Mouse (Mus musculus) testis, adult 2 months (tissue): ENCODE results near the gene Rapgef2. TPM values are rescaled to one million over a fixed set of nuclear protein-coding genes. Genes with fewer than 3 reads are reported as not detected.

Experiments used
- H3K27ac ChIP-seq: fragments of 200-500 bp; 2 replicates; pipeline ENCODE4 v1.5.1; 2012; ENCODE audit warnings: low read depth, low read length; ENCODE audit not compliant: control insufficient read depth, insufficient read depth
- H3K27me3 ChIP-seq: fragments of 200-500 bp; 2 replicates; pipeline ENCODE4 v1.6.1; 2012; ENCODE audit warnings: mild to moderate bottlenecking, low read length, moderate library complexity; ENCODE audit not compliant: control insufficient read depth, insufficient read depth
- H3K36me3 ChIP-seq: fragments of 200-500 bp; 2 replicates; pipeline ENCODE4 v1.6.1; 2012; ENCODE audit warnings: mild to moderate bottlenecking, low read length; ENCODE audit not compliant: control insufficient read depth, insufficient read depth
- H3K4me1 ChIP-seq: fragments of 200-500 bp; 2 replicates; pipeline ENCODE4 v1.6.1; 2012; ENCODE audit warnings: low read length; ENCODE audit not compliant: control insufficient read depth, insufficient read depth
- H3K4me3 ChIP-seq: fragments of 200-500 bp; 2 replicates; pipeline ENCODE4 v1.5.1; 2012; ENCODE audit warnings: low read depth, mild to moderate bottlenecking, low read length, moderate library complexity, mixed read lengths; ENCODE audit not compliant: control insufficient read depth
- CTCF ChIP-seq: fragments of 200-500 bp; IDR thresholded peaks from 2 replicates; pipeline ENCODE4 v1.5.1; 2012; ENCODE audit warnings: low read depth, mild to moderate bottlenecking, inconsistent platforms, low read length, moderate library complexity; ENCODE audit not compliant: control insufficient read depth, insufficient read depth, insufficient replicate concordance
- POLR2A ChIP-seq: fragments of 200-500 bp; IDR thresholded peaks from 2 replicates; pipeline ENCODE4 v1.6.1; 2012; ENCODE audit warnings: low read depth, mild to moderate bottlenecking, inconsistent platforms, low read length, moderate library complexity; ENCODE audit not compliant: control insufficient read depth
- polyA plus RNA-seq: library from polyadenylated mRNA; depleted of rRNA; stranded (reverse); fragments of >200 nt; gene quantifications from 2 replicates; pipeline ENCODE4 v1.2.3, GENCODE M21; 2012

Rapgef2 gene
- polyA plus RNA-seq, 1 experiment, result 1.6 TPM

GRCm38 (mm10) chr3:79254023-79254422 lies 32.3 kb downstream of the Rapgef2 start:
- Histone ChIP-seq H3K36me3 (no peaks in the 10 kb centered on the region), H3K4me1 (no peaks in the 10 kb centered on the region), H3K27me3 (no peaks in the 10 kb centered on the region), H3K27ac (no peak overlapping the region), H3K4me3 (no peak overlapping the region)
- TF ChIP-seq CTCF, result no peak
- no peak for TF ChIP-seq POLR2A

GRCm38 (mm10) chr3:79253416-79253815 lies 32.9 kb downstream of the Rapgef2 start:
- no peaks in the 10 kb centered on the region for H3K36me3 ChIP-seq
- TF ChIP-seq CTCF (no peak), POLR2A (no peak)
- H3K27me3 ChIP-seq, result no peaks in the 10 kb centered on the region
- H3K4me3 ChIP-seq, result no peak overlapping the region
- no peaks in the 10 kb centered on the region for H3K4me1 ChIP-seq
- H3K27ac ChIP-seq, result no peak overlapping the region

- no peak overlapping the region for H3K4me3 ChIP-seq
- no peaks in the 10 kb centered on the region for H3K4me1 ChIP-seq
- H3K27me3 ChIP-seq, result no peaks in the 10 kb centered on the region
- no peak overlapping the region for H3K27ac ChIP-seq
- no peak for TF ChIP-seq POLR2A
- no peak for TF ChIP-seq CTCF
- no peaks in the 10 kb centered on the region for H3K36me3 ChIP-seq
Observed at GRCm38 (mm10) chr3:79252921-79253394, 33.4 kb downstream of the Rapgef2 start.

GRCm38 (mm10) chr3:79249955-79250354 lies 36.4 kb downstream of the Rapgef2 start:
- Histone ChIP-seq H3K27me3 (no peaks in the 10 kb centered on the region), H3K4me3 (no peak overlapping the region), H3K4me1 (no peaks in the 10 kb centered on the region), H3K36me3 (no peaks in the 10 kb centered on the region), H3K27ac (no peak overlapping the region)
- TF ChIP-seq POLR2A (no peak), CTCF (no peak)

GRCm38 (mm10) chr3:79248659-79249235 lies 37.6 kb downstream of the Rapgef2 start:
- H3K36me3 ChIP-seq, result no peaks in the 10 kb centered on the region
- no peaks in the 10 kb centered on the region for H3K27me3 ChIP-seq
- TF ChIP-seq CTCF (no peak), POLR2A (no peak)
- no peaks in the 10 kb centered on the region for H3K4me1 ChIP-seq
- H3K4me3 ChIP-seq, result no peak overlapping the region
- no peak overlapping the region for H3K27ac ChIP-seq

GRCm38 (mm10) chr3:79248208-79248607 lies 38.1 kb downstream of the Rapgef2 start:
- Histone ChIP-seq H3K4me3 (no peak overlapping the region), H3K27me3 (no peaks in the 10 kb centered on the region), H3K36me3 (no peaks in the 10 kb centered on the region), H3K4me1 (no peaks in the 10 kb centered on the region), H3K27ac (no peak overlapping the region)
- TF ChIP-seq CTCF (no peak), POLR2A (no peak)

- no peaks in the 10 kb centered on the region for H3K27me3 ChIP-seq
- H3K4me3 ChIP-seq, result no peak overlapping the region
- no peak for TF ChIP-seq POLR2A
- no peak for TF ChIP-seq CTCF
- no peaks in the 10 kb centered on the region for H3K4me1 ChIP-seq
- no peaks in the 10 kb centered on the region for H3K36me3 ChIP-seq
- H3K27ac ChIP-seq, result no peak overlapping the region
Observed at GRCm38 (mm10) chr3:79244347-79244746, 42.0 kb downstream of the Rapgef2 start.

- Histone ChIP-seq H3K27ac (no peak overlapping the region), H3K36me3 (no peaks in the 10 kb centered on the region), H3K4me3 (no peak overlapping the region), H3K4me1 (no peaks in the 10 kb centered on the region), H3K27me3 (no peaks in the 10 kb centered on the region)
- TF ChIP-seq POLR2A (no peak), CTCF (no peak)
Observed at GRCm38 (mm10) chr3:79242922-79243705, 43.2 kb downstream of the Rapgef2 start.
